Mouse (Mus musculus) forebrain, embryonic 14.5 days (tissue): Measurements from ENCODE around the gene Psat1. TPM values are rescaled to one million over a fixed set of nuclear protein-coding genes. Genes with fewer than 3 reads are reported as not detected.
A peak's percentile ranks its signal among the peaks of the same experiment; 100 is the strongest.

Experiments
- ATAC-seq: fragments of 200-750 bp; cut with Nextera tagmentation; 2 replicates; pipeline ENCODE4 v1.8.0; 2017; ENCODE audit warnings: mild to moderate bottlenecking, moderate library complexity
- DNase-seq: peaks from one replicate; pipeline ENCODE4 v3.0.0-alpha.2; 2015; ENCODE audit warnings: low spot score
- H3K27ac ChIP-seq: fragments of 300-500 bp; sonication (generic); 2 replicates; pipeline ENCODE4 v1.5.1; 2014; ENCODE audit warnings: low read depth, mild to moderate bottlenecking, control low read depth, low read length, moderate library complexity
- H3K27me3 ChIP-seq: fragments of 300-500 bp; sonication (generic); replicated peaks from 2 replicates; pipeline ENCODE4 v1.6.1; 2014; ENCODE audit warnings: low read length, control low read depth, mixed read lengths; ENCODE audit not compliant: control insufficient read depth, insufficient read depth
- H3K36me3 ChIP-seq: fragments of 300-500 bp; sonication (generic); 2 replicates; pipeline ENCODE4 v1.6.1; 2014; ENCODE audit warnings: low read length, control low read depth; ENCODE audit not compliant: control insufficient read depth, insufficient read depth
- H3K4me1 ChIP-seq: fragments of 300-500 bp; sonication (generic); 2 replicates; pipeline ENCODE4 v1.6.1; 2014; ENCODE audit warnings: antibody characterized with exemption, low read length, control low read depth; ENCODE audit not compliant: control insufficient read depth, insufficient read depth
- H3K4me2 ChIP-seq: fragments of 300-500 bp; sonication (generic); 2 replicates; pipeline ENCODE4 v1.6.1; 2014; ENCODE audit warnings: mild to moderate bottlenecking, control low read depth, low read length
- H3K4me3 ChIP-seq: fragments of 300-500 bp; sonication (generic); 2 replicates; pipeline ENCODE4 v1.5.1; 2014; ENCODE audit warnings: low read depth, low read length, control low read depth
- H3K9ac ChIP-seq: fragments of 300-500 bp; sonication (generic); 2 replicates; pipeline ENCODE4 v1.6.1; 2014; ENCODE audit warnings: mild to moderate bottlenecking, low read length, control low read depth, moderate library complexity
- H3K9me3 ChIP-seq: fragments of 300-500 bp; sonication (generic); replicated peaks from 2 replicates; pipeline ENCODE4 v1.6.1; 2016; ENCODE audit warnings: low read length, control low read depth, mixed read lengths; ENCODE audit not compliant: control insufficient read depth
- WGBS: fragments of 180-500 bp; shearing (Covaris S2); extraction: QIAGEN DNeasy Blood & Tissue Kit; methylation state at CpG from one replicate; pipeline ENCODE4 v1.1.7; 2014; 5-methylcytosine and 5-hydroxymethylcytosine counted together
- polyA plus RNA-seq: library from polyadenylated mRNA; unstranded; fragments of >200 nt; fragmentation: Nextera tagmentation; extraction: Ambion mirVana; gene quantifications from 2 replicates; pipeline ENCODE4 v1.2.1, GENCODE M21; 2014

Psat1 gene
- polyA plus RNA-seq, 1 experiment from 2014 or later = 147 TPM

- H3K27me3 ChIP-seq = no peaks in the 10 kb centered on the region
- H3K27ac ChIP-seq = no peak overlapping the region
- ATAC-seq = no peak
- no peak overlapping the region for H3K4me2 ChIP-seq
- peak; percentile 28 for DNase-seq
- WGBS = 39% methylated on average over 11 of the region's 11 CpGs
- H3K4me1 ChIP-seq = no peaks in the 10 kb centered on the region
- H3K4me3 ChIP-seq = no peak overlapping the region
- no peaks in the 10 kb centered on the region for H3K9me3 ChIP-seq
- H3K36me3 ChIP-seq = no peaks in the 10 kb centered on the region
- no peak overlapping the region for H3K9ac ChIP-seq
These were observed 4.6 kb downstream of the Psat1 start for GRCm38 (mm10) chr19:15942421-15943116.

GRCm38 (mm10) chr19:15941399-15941798, 5.7 kb downstream of the Psat1 start:
- no peak overlapping the region for H3K4me3 ChIP-seq

GRCm38 (mm10) chr19:15925719-15926045, 21.5 kb downstream of the Psat1 start:
- 1% methylated on average over 4 of the region's 4 CpGs for WGBS
- Histone ChIP-seq H3K27me3 (no peaks in the 10 kb centered on the region), H3K27ac (peak overlapping the region; percentile 81), H3K9me3 (no peaks in the 10 kb centered on the region), H3K4me1 (peaks cover 15% of the 10 kb centered on the region), H3K4me2 (peak overlapping the region; percentile 97), H3K9ac (0 out of 2 replicates have a peak overlapping the region, but pooled peaks have one; percentile 49), H3K36me3 (no peaks in the 10 kb centered on the region), H3K4me3 (peak overlapping the region; percentile 71)
- DNase-seq = peak; percentile 92
- peak; percentile 72 for ATAC-seq

More at GRCm38 (mm10) chr19:15941399-15941798, 5.7 kb downstream of the Psat1 start:
- Histone ChIP-seq H3K36me3 (no peaks in the 10 kb centered on the region), H3K4me1 (no peaks in the 10 kb centered on the region), H3K27me3 (no peaks in the 10 kb centered on the region), H3K9ac (no peak overlapping the region), H3K4me2 (no peak overlapping the region), H3K9me3 (no peaks in the 10 kb centered on the region), H3K27ac (no peak overlapping the region)
- WGBS = 80% methylated on average over 8 of the region's 8 CpGs
- no peak for ATAC-seq
- no peak for DNase-seq

GRCm38 (mm10) chr19:15924866-15925718, 22.0 kb downstream of the Psat1 start:
- under 1% methylated on average over 43 of the region's 43 CpGs for WGBS
- Histone ChIP-seq H3K36me3 (no peaks in the 10 kb centered on the region), H3K9me3 (no peaks in the 10 kb centered on the region), H3K4me2 (peak overlapping the region; percentile 97), H3K9ac (peak overlapping the region; percentile 75), H3K4me3 (peak overlapping the region; percentile 71), H3K4me1 (peaks cover 15% of the 10 kb centered on the region), H3K27me3 (no peaks in the 10 kb centered on the region), H3K27ac (peak overlapping the region; percentile 83)
- peak; percentile 97 for DNase-seq
- ATAC-seq = peak; percentile 97

GRCm38 (mm10) chr19:15924181-15924865, 22.8 kb downstream of the Psat1 start:
- peak overlapping the region; percentile 75 for H3K9ac ChIP-seq
- peak overlapping the region; percentile 83 for H3K27ac ChIP-seq
- no peaks in the 10 kb centered on the region for H3K27me3 ChIP-seq
- DNase-seq = peak; percentile 67
- peak; percentile 40 for ATAC-seq
- WGBS = under 1% methylated on average over 46 of the region's 46 CpGs
- H3K9me3 ChIP-seq = no peaks in the 10 kb centered on the region
- no peaks in the 10 kb centered on the region for H3K36me3 ChIP-seq
- H3K4me2 ChIP-seq = peak overlapping the region; percentile 97
- H3K4me1 ChIP-seq = peaks cover 15% of the 10 kb centered on the region
- peak overlapping the region; percentile 71 for H3K4me3 ChIP-seq

GRCm38 (mm10) chr19:15923426-15923825, 23.7 kb downstream of the Psat1 start:
- ATAC-seq = no peak
- WGBS = 22% methylated on average over 9 of the region's 9 CpGs
- H3K27ac ChIP-seq = peak overlapping the region; percentile 83; the same call in 1 of the 2 replicates
- H3K9ac ChIP-seq = peak overlapping the region; percentile 75
- H3K4me1 ChIP-seq = peaks cover 15% of the 10 kb centered on the region
- H3K4me3 ChIP-seq = peak overlapping the region; percentile 71
- no peaks in the 10 kb centered on the region for H3K9me3 ChIP-seq
- peak overlapping the region; percentile 97 for H3K4me2 ChIP-seq
- no peaks in the 10 kb centered on the region for H3K27me3 ChIP-seq
- DNase-seq = peak; percentile 24
- peaks cover 6% of the 10 kb centered on the region; the same call in 1 of the 2 replicates for H3K36me3 ChIP-seq

GRCm38 (mm10) chr19:15919336-15919735, 27.8 kb downstream of the Psat1 start:
- ATAC-seq (no peak), DNase-seq (no peak)
- H3K27ac ChIP-seq = no peak overlapping the region
- H3K4me1 ChIP-seq = peaks cover 10% of the 10 kb centered on the region
- H3K4me2 ChIP-seq = no peak overlapping the region
- H3K27me3 ChIP-seq = no peaks in the 10 kb centered on the region
- H3K4me3 ChIP-seq = no peak overlapping the region
- WGBS = 97% methylated on average over 7 of the region's 7 CpGs
- no peaks in the 10 kb centered on the region for H3K9me3 ChIP-seq
- peaks cover 38% of the 10 kb centered on the region for H3K36me3 ChIP-seq
- no peak overlapping the region for H3K9ac ChIP-seq

- no peaks in the 10 kb centered on the region for H3K27me3 ChIP-seq
- no peak overlapping the region for H3K27ac ChIP-seq
- no peaks in the 10 kb centered on the region for H3K9me3 ChIP-seq
- H3K4me2 ChIP-seq = no peak overlapping the region
- H3K4me1 ChIP-seq = peaks cover under 1% of the 10 kb centered on the region; the same call in 1 of the 2 replicates
- no peak overlapping the region for H3K4me3 ChIP-seq
- WGBS = 93% methylated on average over 7 of the region's 7 CpGs
- DNase-seq (no peak), ATAC-seq (no peak)
- H3K36me3 ChIP-seq = peaks cover 51% of the 10 kb centered on the region
- no peak overlapping the region for H3K9ac ChIP-seq
These were observed 29.0 kb downstream of the Psat1 start for GRCm38 (mm10) chr19:15918111-15918510.
